Comparison of ENCODE assay signal across 8 mouse cellular contexts in genomic region chr4:126261266-126261665, GRCm38 (mm10). TPM values are rescaled to one million over a fixed set of nuclear protein-coding genes. Genes with fewer than 3 reads are reported as not detected.
A peak's percentile ranks its signal among the peaks of the same experiment; 100 is the strongest.
DNase-seq lines count a peak whose midpoint lies in the region; ATAC-seq and TF ChIP-seq lines count a peak whose summit lies in the region.

No protein-coding gene starts in this region.

- intact Hi-C loops in left cerebral cortex, postnatal 36 days (cut with DNase I), result loop anchor here (1.0 kb wide), 1 partner anchor 80 kb away; no protein-coding TSS in a partner anchor

- peaks cover 29% of the 10 kb centered on the region for H3K4me1 ChIP-seq in forebrain, embryonic 11.5 days (replicated peaks; ENCODE audit: control insufficient read depth, insufficient read depth, low read length)
- peaks cover 14% of the 10 kb centered on the region for H3K4me1 ChIP-seq in forebrain, postnatal 0 days (ENCODE audit: insufficient read depth)
- peaks cover 43% of the 10 kb centered on the region for H3K4me1 ChIP-seq in midbrain, embryonic 11.5 days (ENCODE audit: control insufficient read depth, insufficient read depth, low read length)
- peaks cover 33% of the 10 kb centered on the region for H3K4me1 ChIP-seq in midbrain, embryonic 15.5 days
- H3K4me1 ChIP-seq in intestine, postnatal 0 days (replicated peaks; ENCODE audit: control insufficient read depth, insufficient read depth, low read length), result peaks cover 6% of the 10 kb centered on the region
- H3K4me1 ChIP-seq in stomach, embryonic 14.5 days (ENCODE audit: control insufficient read depth, insufficient read depth, low read length), result peaks cover 40% of the 10 kb centered on the region

- no peak for ATAC-seq in forebrain, embryonic 11.5 days (replicated peaks; ENCODE audit: low FRiP score)
- no peak for ATAC-seq in forebrain, postnatal 0 days
- no peak for ATAC-seq in midbrain, embryonic 11.5 days (ENCODE audit: low FRiP score)
- ATAC-seq in midbrain, embryonic 15.5 days (replicated peaks), result no peak
- no peak for ATAC-seq in intestine, postnatal 0 days
- no peak for ATAC-seq in stomach, embryonic 14.5 days (ENCODE audit: insufficient number of reproducible peaks, insufficient read depth, low FRiP score, low read depth)
- no peak for ATAC-seq in granulocyte monocyte progenitor cell, adult 5-6 weeks (replicated peaks; ENCODE audit: poor library complexity, severe bottlenecking)

- DNase-seq in forebrain, embryonic 11.5 days (ENCODE audit: low spot score), result no peak
- no peak for DNase-seq in forebrain, postnatal 0 days
- DNase-seq in midbrain, embryonic 11.5 days (ENCODE audit: low spot score, missing footprints), result peak; percentile 81
- DNase-seq in left cerebral cortex, postnatal 36 days (ENCODE audit: low spot score in 2 of 2), result no peak

- WGBS in forebrain, embryonic 11.5 days, result 73% methylated on average over 6 of the region's 6 CpGs
- WGBS in forebrain, postnatal 0 days, result 82% methylated on average over 6 of the region's 6 CpGs
- 72% methylated on average over 6 of the region's 6 CpGs for WGBS in midbrain, embryonic 11.5 days
- WGBS in midbrain, embryonic 15.5 days, result 78% methylated on average over 6 of the region's 6 CpGs
- 68% methylated on average over 6 of the region's 6 CpGs for WGBS in intestine, postnatal 0 days
- 75% methylated on average over 6 of the region's 6 CpGs for WGBS in stomach, embryonic 14.5 days

- no peak overlapping the region for H3K4me3 ChIP-seq in forebrain, embryonic 11.5 days (ENCODE audit: low read depth, low read length)
- no peak overlapping the region for H3K4me3 ChIP-seq in forebrain, postnatal 0 days (ENCODE audit: low read depth, low read length)
- H3K4me3 ChIP-seq in midbrain, embryonic 11.5 days (ENCODE audit: low read depth, low read length), result no peak overlapping the region
- H3K4me3 ChIP-seq in midbrain, embryonic 15.5 days, result no peak overlapping the region
- no peak overlapping the region for H3K4me3 ChIP-seq in intestine, postnatal 0 days (ENCODE audit: low read depth, low read length)
- no peak overlapping the region for H3K4me3 ChIP-seq in stomach, embryonic 14.5 days (ENCODE audit: low read depth, low read length)

- no peaks in the 10 kb centered on the region for H3K27me3 ChIP-seq in forebrain, embryonic 11.5 days (ENCODE audit: control insufficient read depth, insufficient read depth, low read length)
- no peaks in the 10 kb centered on the region; the same call in 1 of the 2 replicates for H3K27me3 ChIP-seq in forebrain, postnatal 0 days (ENCODE audit: insufficient read depth, low read length)
- no peaks in the 10 kb centered on the region for H3K27me3 ChIP-seq in midbrain, embryonic 11.5 days (ENCODE audit: control insufficient read depth, insufficient read depth, low read length)
- H3K27me3 ChIP-seq in midbrain, embryonic 15.5 days (replicated peaks), result no peaks in the 10 kb centered on the region
- 0 out of 2 replicates have a peak, but pooled peaks cover 3% of the 10 kb centered on the region for H3K27me3 ChIP-seq in intestine, postnatal 0 days (replicated peaks; ENCODE audit: control insufficient read depth, insufficient read depth, low read length)
- no peaks in the 10 kb centered on the region for H3K27me3 ChIP-seq in stomach, embryonic 14.5 days (ENCODE audit: control insufficient read depth, insufficient read depth, low read length)

- H3K9me3 ChIP-seq in forebrain, embryonic 11.5 days (ENCODE audit: control insufficient read depth, low read length), result no peaks in the 10 kb centered on the region
- no peaks in the 10 kb centered on the region for H3K9me3 ChIP-seq in forebrain, postnatal 0 days (ENCODE audit: low read length)
- H3K9me3 ChIP-seq in midbrain, embryonic 11.5 days (ENCODE audit: control insufficient read depth, low read length), result no peaks in the 10 kb centered on the region
- no peaks in the 10 kb centered on the region for H3K9me3 ChIP-seq in midbrain, embryonic 15.5 days
- no peaks in the 10 kb centered on the region for H3K9me3 ChIP-seq in intestine, postnatal 0 days (ENCODE audit: control insufficient read depth)
- H3K9me3 ChIP-seq in stomach, embryonic 14.5 days (ENCODE audit: control insufficient read depth, low read depth, low read length), result no peaks in the 10 kb centered on the region

- H3K27ac ChIP-seq in forebrain, embryonic 11.5 days (ENCODE audit: low read depth, low read length), result peak overlapping the region; percentile 28; the same call in 1 of the 2 replicates
- H3K27ac ChIP-seq in forebrain, postnatal 0 days (ENCODE audit: low read depth, low read length), result no peak overlapping the region
- no peak overlapping the region; the same call in 1 of the 2 replicates for H3K27ac ChIP-seq in midbrain, embryonic 11.5 days (ENCODE audit: low read depth, low read length)
- no peak overlapping the region for H3K27ac ChIP-seq in midbrain, embryonic 15.5 days
- H3K27ac ChIP-seq in intestine, postnatal 0 days (ENCODE audit: low read depth, low read length), result peak overlapping the region; percentile 24; the same call in 1 of the 2 replicates
- peak overlapping the region; percentile 89 for H3K27ac ChIP-seq in stomach, embryonic 14.5 days (ENCODE audit: low read length)

- H3K36me3 ChIP-seq in forebrain, embryonic 11.5 days (ENCODE audit: control insufficient read depth, insufficient read depth, low read length), result no peaks in the 10 kb centered on the region
- peaks cover 4% of the 10 kb centered on the region; the same call in 1 of the 2 replicates for H3K36me3 ChIP-seq in forebrain, postnatal 0 days (ENCODE audit: insufficient read depth)
- no peaks in the 10 kb centered on the region for H3K36me3 ChIP-seq in midbrain, embryonic 11.5 days (ENCODE audit: control insufficient read depth, insufficient read depth, low read length)
- no peaks in the 10 kb centered on the region for H3K36me3 ChIP-seq in midbrain, embryonic 15.5 days (replicated peaks)
- no peaks in the 10 kb centered on the region for H3K36me3 ChIP-seq in intestine, postnatal 0 days (ENCODE audit: control insufficient read depth, insufficient read depth)
- no peaks in the 10 kb centered on the region; the same call in 1 of the 2 replicates for H3K36me3 ChIP-seq in stomach, embryonic 14.5 days (ENCODE audit: control insufficient read depth, insufficient read depth, low read length)

- H3K4me2 ChIP-seq in forebrain, embryonic 11.5 days (ENCODE audit: low read depth, low read length, severe bottlenecking), result no peak overlapping the region
- H3K4me2 ChIP-seq in forebrain, postnatal 0 days (ENCODE audit: low read depth), result no peak overlapping the region
- H3K4me2 ChIP-seq in midbrain, embryonic 11.5 days, result no peak overlapping the region; the same call in 1 of the 2 replicates
- no peak overlapping the region for H3K4me2 ChIP-seq in midbrain, embryonic 15.5 days
- peak overlapping the region; percentile 48 for H3K4me2 ChIP-seq in intestine, postnatal 0 days (replicated peaks; ENCODE audit: low read depth)
- H3K4me2 ChIP-seq in stomach, embryonic 14.5 days (replicated peaks; ENCODE audit: low read depth, low read length), result peak overlapping the region; percentile 19

- no peak overlapping the region for H3K9ac ChIP-seq in forebrain, embryonic 11.5 days (ENCODE audit: low read length)
- H3K9ac ChIP-seq in forebrain, postnatal 0 days, result no peak overlapping the region
- H3K9ac ChIP-seq in midbrain, embryonic 11.5 days (ENCODE audit: low read length), result peak overlapping the region; percentile 17; the same call in 1 of the 2 replicates
- H3K9ac ChIP-seq in midbrain, embryonic 15.5 days, result no peak overlapping the region
- H3K9ac ChIP-seq in intestine, postnatal 0 days (ENCODE audit: low read depth, low read length), result no peak overlapping the region
- no peak overlapping the region for H3K9ac ChIP-seq in stomach, embryonic 14.5 days (replicated peaks; ENCODE audit: low read depth, low read length)

- no peak for TF ChIP-seq CTCF in forebrain, postnatal 0 days (IDR thresholded peaks at IDR 0.05; ENCODE audit: low read depth)
- TF ChIP-seq CTCF in intestine, postnatal 0 days (IDR thresholded peaks at IDR 0.05; ENCODE audit: low read depth), result no peak

RNA-seq across cellular contexts. Expression of gene Trappc3, which starts 0.9 kb away (rescaled TPM):
- polyA plus RNA-seq in forebrain, embryonic 11.5 days (2014; fragmentation: Nextera tagmentation; extraction: Ambion mirVana), result 23.3 and 25.7 TPM in 2 replicates
- 143 TPM in 2 replicates for total RNA-seq in forebrain, postnatal 0 days (2014; rRNA removed)
- polyA plus RNA-seq in forebrain, postnatal 0 days (2015; fragmentation: Nextera tagmentation; extraction: Ambion mirVana), result 199 and 202 TPM in 2 replicates
- polyA plus RNA-seq in midbrain, embryonic 11.5 days (2014; fragmentation: Nextera tagmentation; extraction: Ambion mirVana), result 37.1 and 38.9 TPM in 2 replicates
- polyA plus RNA-seq in midbrain, embryonic 15.5 days (2015; fragmentation: Nextera tagmentation; extraction: Ambion mirVana), result 184 and 188 TPM in 2 replicates
- 115 and 126 TPM in 2 replicates for polyA plus RNA-seq in intestine, postnatal 0 days (2015; fragmentation: Nextera tagmentation; extraction: Ambion mirVana)
- 14.7 and 17.1 TPM in 2 replicates for polyA plus RNA-seq in stomach, embryonic 14.5 days (2014; fragmentation: Nextera tagmentation; extraction: Ambion mirVana)
- total RNA-seq in left cerebral cortex, postnatal 36 days (2021), result 10 to 100 TPM; 75.7 to 90.0 TPM
- 46.2 and 55.5 TPM in 2 replicates for total RNA-seq in granulocyte monocyte progenitor cell, adult 5-6 weeks (2014; fragmentation: Nextera tagmentation)
- total RNA-seq in granulocyte monocyte progenitor cell, adult 5-6 weeks (2017), result 48.4 and 54.8 TPM in 2 replicates

RNA-seq across cellular contexts. Expression of gene Map7d1, which starts 5.1 kb away (rescaled TPM):
- 80.6 and 83.5 TPM in 2 replicates for polyA plus RNA-seq in forebrain, embryonic 11.5 days (2014; fragmentation: Nextera tagmentation; extraction: Ambion mirVana)
- total RNA-seq in forebrain, postnatal 0 days (2014; rRNA removed), result 105 and 115 TPM in 2 replicates
- polyA plus RNA-seq in forebrain, postnatal 0 days (2015; fragmentation: Nextera tagmentation; extraction: Ambion mirVana), result 63.6 and 71.1 TPM in 2 replicates
- 61.8 and 68.7 TPM in 2 replicates for polyA plus RNA-seq in midbrain, embryonic 11.5 days (2014; fragmentation: Nextera tagmentation; extraction: Ambion mirVana)
- polyA plus RNA-seq in midbrain, embryonic 15.5 days (2015; fragmentation: Nextera tagmentation; extraction: Ambion mirVana), result 85.4 and 92.1 TPM in 2 replicates
- 11.7 and 12.2 TPM in 2 replicates for polyA plus RNA-seq in intestine, postnatal 0 days (2015; fragmentation: Nextera tagmentation; extraction: Ambion mirVana)
- polyA plus RNA-seq in stomach, embryonic 14.5 days (2014; fragmentation: Nextera tagmentation; extraction: Ambion mirVana), result 37.2 and 38.7 TPM in 2 replicates
- total RNA-seq in left cerebral cortex, postnatal 36 days (2021), result 100 to 1,000 TPM; 288 TPM
- 20.6 and 25.6 TPM in 2 replicates for total RNA-seq in granulocyte monocyte progenitor cell, adult 5-6 weeks (2014; fragmentation: Nextera tagmentation)
- total RNA-seq in granulocyte monocyte progenitor cell, adult 5-6 weeks (2017), result 12.8 and 20.2 TPM in 2 replicates

RNA-seq across cellular contexts. Expression of gene Col8a2, which starts 25.3 kb away (rescaled TPM):
- 18.0 and 20.4 TPM in 2 replicates for polyA plus RNA-seq in forebrain, embryonic 11.5 days (2014; fragmentation: Nextera tagmentation; extraction: Ambion mirVana)
- total RNA-seq in forebrain, postnatal 0 days (2014; rRNA removed), result 6.5 and 11.6 TPM in 2 replicates
- 2.5 and 3.0 TPM in 2 replicates for polyA plus RNA-seq in forebrain, postnatal 0 days (2015; fragmentation: Nextera tagmentation; extraction: Ambion mirVana)
- 9.1 and 9.5 TPM in 2 replicates for polyA plus RNA-seq in midbrain, embryonic 11.5 days (2014; fragmentation: Nextera tagmentation; extraction: Ambion mirVana)
- polyA plus RNA-seq in midbrain, embryonic 15.5 days (2015; fragmentation: Nextera tagmentation; extraction: Ambion mirVana), result 2.6 and 2.9 TPM in 2 replicates
- polyA plus RNA-seq in intestine, postnatal 0 days (2015; fragmentation: Nextera tagmentation; extraction: Ambion mirVana), result 1.5 and 2.2 TPM in 2 replicates
- 10.2 and 10.8 TPM in 2 replicates for polyA plus RNA-seq in stomach, embryonic 14.5 days (2014; fragmentation: Nextera tagmentation; extraction: Ambion mirVana)
- total RNA-seq in left cerebral cortex, postnatal 36 days (2021), result 1 to 10 TPM; 1.6 to 1.7 TPM
- total RNA-seq in granulocyte monocyte progenitor cell, adult 5-6 weeks (2014; fragmentation: Nextera tagmentation), result not detected in 2 replicates
- total RNA-seq in granulocyte monocyte progenitor cell, adult 5-6 weeks (2017), result not detected in 2 replicates

RNA-seq across cellular contexts. Expression of gene Thrap3, which starts 58.7 kb away (rescaled TPM):
- 251 and 263 TPM in 2 replicates for polyA plus RNA-seq in forebrain, embryonic 11.5 days (2014; fragmentation: Nextera tagmentation; extraction: Ambion mirVana)
- 113 and 165 TPM in 2 replicates for total RNA-seq in forebrain, postnatal 0 days (2014; rRNA removed)
- polyA plus RNA-seq in forebrain, postnatal 0 days (2015; fragmentation: Nextera tagmentation; extraction: Ambion mirVana), result 92.4 and 111 TPM in 2 replicates
- polyA plus RNA-seq in midbrain, embryonic 11.5 days (2014; fragmentation: Nextera tagmentation; extraction: Ambion mirVana), result 192 and 219 TPM in 2 replicates
- polyA plus RNA-seq in midbrain, embryonic 15.5 days (2015; fragmentation: Nextera tagmentation; extraction: Ambion mirVana), result 140 and 150 TPM in 2 replicates
- 56.7 and 67.5 TPM in 2 replicates for polyA plus RNA-seq in intestine, postnatal 0 days (2015; fragmentation: Nextera tagmentation; extraction: Ambion mirVana)
- polyA plus RNA-seq in stomach, embryonic 14.5 days (2014; fragmentation: Nextera tagmentation; extraction: Ambion mirVana), result 258 and 268 TPM in 2 replicates
- 100 to 1,000 TPM; 134 to 159 TPM for total RNA-seq in left cerebral cortex, postnatal 36 days (2021)
- 215 and 267 TPM in 2 replicates for total RNA-seq in granulocyte monocyte progenitor cell, adult 5-6 weeks (2014; fragmentation: Nextera tagmentation)
- total RNA-seq in granulocyte monocyte progenitor cell, adult 5-6 weeks (2017), result 304 and 361 TPM in 2 replicates

Comparison
In these comparisons a context has a peak if more than half of its experiments do, and no peak if none do; other contexts are left out.
1. H3K27ac ChIP-seq: peak in forebrain, embryonic 11.5 days (single experiment), intestine, postnatal 0 days (single experiment) and stomach, embryonic 14.5 days (single experiment); none in forebrain, postnatal 0 days (single experiment), midbrain, embryonic 11.5 days (single experiment) and midbrain, embryonic 15.5 days (single experiment).
2. H3K4me2 ChIP-seq: peak in intestine, postnatal 0 days (single experiment) and stomach, embryonic 14.5 days (single experiment); none in forebrain, embryonic 11.5 days (single experiment), forebrain, postnatal 0 days (single experiment), midbrain, embryonic 11.5 days (single experiment) and midbrain, embryonic 15.5 days (single experiment).